Mouse (Mus musculus): ENCODE results near the gene Crispld2.

DNA sequence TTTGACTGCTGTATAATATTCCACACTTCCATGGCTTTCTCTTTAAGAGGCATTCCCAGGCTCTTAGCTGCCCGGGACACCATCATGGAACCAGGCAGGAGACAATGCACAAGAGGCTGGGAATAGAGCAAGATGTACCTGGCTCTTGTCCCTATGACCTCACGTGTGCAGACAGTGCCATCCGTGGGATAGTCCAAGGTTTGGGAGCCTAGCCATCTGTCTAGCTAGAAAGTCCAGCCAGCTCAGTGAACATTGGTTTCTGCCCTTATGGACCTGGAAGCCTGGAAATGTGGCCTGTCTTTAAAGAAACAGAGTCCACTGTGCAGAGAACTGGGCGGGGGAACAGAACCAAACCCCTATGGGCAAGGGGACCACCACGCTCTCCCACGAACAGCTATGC is 25.5 kb downstream of the Crispld2 start:
- TF ChIP-seq CTCF (IDR thresholded peaks at IDR 0.05; ENCODE audit: extremely low read depth, insufficient read length, insufficient replicate concordance, low read depth, low read length), result no peak
- no peak for TF ChIP-seq POLR2A (IDR thresholded peaks at IDR 0.05; ENCODE audit: low read depth, low read length)
